Mouse (Mus musculus) stomach, embryonic 14.5 days (tissue): ENCODE results near the gene Pid1. TPM values are rescaled to one million over a fixed set of nuclear protein-coding genes. Genes with fewer than 3 reads are reported as not detected.

Source experiments
- ATAC-seq: fragments of 200-750 bp; cut with Nextera tagmentation; 2 replicates; pipeline ENCODE4 v1.8.0; 2017; ENCODE audit warnings: low read depth, moderate TSS enrichment; ENCODE audit not compliant: insufficient number of reproducible peaks, insufficient read depth, low FRiP score
- H3K27ac ChIP-seq: fragments of 300-500 bp; sonication (generic); 2 replicates; pipeline ENCODE4 v1.5.1; 2014; ENCODE audit warnings: mild to moderate bottlenecking, low read length, moderate library complexity, mixed read lengths
- H3K27me3 ChIP-seq: fragments of 300-500 bp; sonication (generic); 2 replicates; pipeline ENCODE4 v1.6.1; 2014; ENCODE audit warnings: low read length, control low read depth, mixed read lengths; ENCODE audit not compliant: control insufficient read depth, insufficient read depth
- H3K36me3 ChIP-seq: fragments of 300-500 bp; sonication (generic); 2 replicates; pipeline ENCODE4 v1.6.1; 2014; ENCODE audit warnings: mild to moderate bottlenecking, control low read depth, low read length, moderate library complexity, mixed read lengths; ENCODE audit not compliant: control insufficient read depth, insufficient read depth
- H3K4me1 ChIP-seq: fragments of 300-500 bp; sonication (generic); 2 replicates; pipeline ENCODE4 v1.6.1; 2014; ENCODE audit warnings: low read length, control low read depth, mixed read lengths; ENCODE audit not compliant: control insufficient read depth, insufficient read depth
- H3K4me2 ChIP-seq: fragments of 300-500 bp; sonication (generic); replicated peaks from 2 replicates; pipeline ENCODE4 v1.6.1; 2014; ENCODE audit warnings: low read depth, low read length, control low read depth
- H3K4me3 ChIP-seq: fragments of 300-500 bp; sonication (generic); 2 replicates; pipeline ENCODE4 v1.5.1; 2014; ENCODE audit warnings: low read depth, low read length, control low read depth
- H3K9ac ChIP-seq: fragments of 300-500 bp; sonication (generic); replicated peaks from 2 replicates; pipeline ENCODE4 v1.6.1; 2014; ENCODE audit warnings: low read depth, mild to moderate bottlenecking, control low read depth, low read length, moderate library complexity, mixed read lengths
- H3K9me3 ChIP-seq: fragments of 300-500 bp; sonication (generic); 2 replicates; pipeline ENCODE4 v1.6.1; 2016; ENCODE audit warnings: low read depth, low read length, control low read depth; ENCODE audit not compliant: control insufficient read depth
- WGBS: fragments of 180-500 bp; shearing (Covaris S2); extraction: QIAGEN DNeasy Blood & Tissue Kit; methylation state at CpG from one replicate; pipeline ENCODE4 v1.1.7; 2014; 5-methylcytosine and 5-hydroxymethylcytosine counted together
- polyA plus RNA-seq: library from polyadenylated mRNA; unstranded; fragments of >200 nt; fragmentation: Nextera tagmentation; extraction: Ambion mirVana; gene quantifications from 2 replicates; pipeline ENCODE4 v1.2.1, GENCODE M21; 2014

Gene Pid1
- polyA plus RNA-seq, 1 experiment from 2014 or later, result 16.7 TPM

- Histone ChIP-seq H3K9me3 (no peaks in the 10 kb centered on the region), H3K9ac (no peak overlapping the region), H3K27ac (no peak overlapping the region), H3K36me3 (no peaks in the 10 kb centered on the region), H3K4me3 (no peak overlapping the region), H3K4me1 (no peaks in the 10 kb centered on the region), H3K27me3 (no peaks in the 10 kb centered on the region), H3K4me2 (no peak overlapping the region)
- no peak for ATAC-seq
- 49% methylated on average over 2 of the region's 2 CpGs for WGBS
Measured at GRCm38 (mm10) chr1:84177033-84177432, 186.9 kb downstream of the Pid1 start.

DNA sequence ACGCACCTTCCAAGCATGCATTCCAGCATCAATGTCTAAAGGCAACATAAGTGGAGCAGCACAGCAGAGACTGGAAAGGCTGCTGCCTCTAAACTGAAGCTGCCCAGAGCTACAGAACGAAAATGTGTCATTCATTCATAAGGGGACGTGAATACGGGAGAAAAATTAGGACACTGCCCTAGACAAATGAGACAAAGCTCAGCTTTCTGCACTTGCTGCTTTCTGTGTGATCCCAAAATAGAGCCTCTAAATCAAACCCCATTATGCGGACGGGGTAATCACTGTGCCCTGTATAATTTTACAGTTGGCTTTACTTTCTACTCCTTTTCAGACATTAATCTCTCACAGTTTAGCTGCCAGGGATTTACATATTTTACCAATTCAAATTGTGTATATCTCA, 191.0 kb downstream of the Pid1 start:
- Histone ChIP-seq H3K27ac (no peak overlapping the region), H3K4me2 (no peak overlapping the region), H3K4me3 (no peak overlapping the region), H3K4me1 (no peaks in the 10 kb centered on the region), H3K9ac (no peak overlapping the region), H3K9me3 (no peaks in the 10 kb centered on the region), H3K36me3 (no peaks in the 10 kb centered on the region), H3K27me3 (no peaks in the 10 kb centered on the region)
- WGBS, result 76% methylated on average over 6 of the region's 6 CpGs
- no peak for ATAC-seq

DNA sequence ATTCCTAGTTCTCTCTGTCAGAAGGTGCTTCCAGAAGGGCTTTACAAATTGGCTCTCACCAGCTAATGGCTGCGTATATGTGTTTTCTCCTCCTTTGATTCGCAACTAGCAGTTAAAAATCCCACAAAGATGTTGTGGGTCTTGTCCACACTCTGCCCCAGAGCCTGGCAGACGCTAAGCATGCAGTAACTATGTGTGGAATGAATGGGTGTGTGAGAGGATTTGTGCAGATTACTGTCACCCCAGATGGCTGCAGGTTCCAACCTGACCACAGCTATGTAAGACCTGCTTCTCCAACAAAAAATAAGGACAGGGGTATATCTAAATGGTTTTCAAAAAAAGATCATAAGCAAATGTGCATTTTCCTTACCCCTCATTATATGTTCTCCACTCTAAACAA, 206.2 kb downstream of the Pid1 start:
- Histone ChIP-seq H3K4me3 (no peak overlapping the region), H3K27me3 (no peaks in the 10 kb centered on the region), H3K9ac (no peak overlapping the region), H3K4me2 (no peak overlapping the region), H3K9me3 (no peaks in the 10 kb centered on the region), H3K36me3 (no peaks in the 10 kb centered on the region), H3K4me1 (no peaks in the 10 kb centered on the region), H3K27ac (no peak overlapping the region)
- WGBS, result 76% methylated on average over 3 of the region's 3 CpGs
- no peak for ATAC-seq

- Histone ChIP-seq H3K4me2 (no peak overlapping the region), H3K4me1 (no peaks in the 10 kb centered on the region), H3K27me3 (no peaks in the 10 kb centered on the region), H3K9ac (no peak overlapping the region), H3K4me3 (no peak overlapping the region), H3K36me3 (no peaks in the 10 kb centered on the region), H3K9me3 (no peaks in the 10 kb centered on the region), H3K27ac (no peak overlapping the region)
- ATAC-seq, result no peak
- 31% methylated on average over 2 of the region's 2 CpGs for WGBS
Measured at GRCm38 (mm10) chr1:84155585-84155930, 208.4 kb downstream of the Pid1 start.

DNA sequence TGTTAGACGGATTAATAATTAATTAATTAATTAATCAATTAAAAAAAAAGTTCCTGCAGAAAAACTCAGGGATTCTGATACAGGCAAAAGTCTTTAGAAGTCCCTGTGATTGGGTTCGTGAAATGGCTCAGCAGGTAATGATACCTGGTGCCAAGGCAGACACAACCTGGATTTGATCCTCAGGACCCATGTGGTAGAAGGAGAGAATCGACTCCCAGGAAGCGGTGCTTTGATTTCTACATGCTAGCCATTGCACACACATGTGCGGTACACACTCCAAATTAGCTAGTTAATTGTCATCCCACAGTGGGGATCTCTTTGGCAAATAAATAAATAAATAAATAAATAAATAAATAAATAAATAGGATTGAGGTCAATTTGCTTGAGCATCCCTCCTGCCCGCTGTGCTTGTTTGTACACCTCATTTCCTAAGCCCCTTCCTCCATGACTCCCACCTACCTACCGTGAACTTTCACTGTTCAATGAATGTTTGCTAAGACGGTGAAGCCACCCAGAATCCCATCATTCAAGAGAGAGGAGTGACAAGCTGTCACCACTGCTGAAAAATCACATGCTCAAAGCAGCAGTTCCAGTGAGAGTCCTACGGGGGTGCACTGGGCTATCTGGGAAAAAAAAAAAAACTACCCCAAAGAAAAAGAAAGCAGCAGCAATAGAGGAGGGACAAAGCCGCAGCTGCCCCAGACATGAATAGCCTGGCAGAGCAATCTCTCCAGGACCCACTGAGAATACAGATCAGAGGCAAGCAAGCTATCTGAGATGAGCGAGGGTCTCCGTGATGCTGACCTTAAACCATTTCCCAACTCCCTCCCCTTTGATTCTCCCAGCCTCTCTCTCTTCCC, 209.0 kb downstream of the Pid1 start:
- Histone ChIP-seq H3K9me3 (no peaks in the 10 kb centered on the region), H3K4me2 (no peak overlapping the region), H3K9ac (no peak overlapping the region), H3K4me3 (no peak overlapping the region), H3K4me1 (no peaks in the 10 kb centered on the region), H3K27me3 (no peaks in the 10 kb centered on the region), H3K36me3 (no peaks in the 10 kb centered on the region), H3K27ac (no peak overlapping the region)
- WGBS, result 67% methylated on average over 12 of the region's 12 CpGs
- no peak for ATAC-seq

DNA sequence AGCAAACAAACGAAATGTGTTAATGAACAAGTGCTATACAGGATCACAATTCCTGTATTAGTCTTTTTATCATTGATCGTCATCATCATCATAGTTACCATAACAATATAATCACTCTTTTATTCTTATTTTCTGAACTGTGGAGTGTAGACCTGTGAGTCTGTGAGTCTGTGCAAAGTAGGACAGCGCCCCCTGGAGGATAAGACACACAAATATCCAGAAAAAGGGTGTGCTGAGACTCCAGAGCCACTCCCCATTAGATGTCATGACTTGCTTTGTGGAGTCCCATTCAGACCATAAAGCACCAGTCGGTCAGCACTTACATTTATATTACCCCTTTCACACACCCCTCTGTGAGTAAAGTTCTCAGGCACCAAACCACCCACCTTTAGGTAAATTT, 210.0 kb downstream of the Pid1 start:
- Histone ChIP-seq H3K9me3 (no peaks in the 10 kb centered on the region), H3K27me3 (no peaks in the 10 kb centered on the region), H3K9ac (no peak overlapping the region), H3K36me3 (no peaks in the 10 kb centered on the region), H3K4me1 (no peaks in the 10 kb centered on the region), H3K4me3 (no peak overlapping the region), H3K27ac (no peak overlapping the region), H3K4me2 (no peak overlapping the region)
- 65% methylated on average over 4 of the region's 4 CpGs for WGBS
- no peak for ATAC-seq

DNA sequence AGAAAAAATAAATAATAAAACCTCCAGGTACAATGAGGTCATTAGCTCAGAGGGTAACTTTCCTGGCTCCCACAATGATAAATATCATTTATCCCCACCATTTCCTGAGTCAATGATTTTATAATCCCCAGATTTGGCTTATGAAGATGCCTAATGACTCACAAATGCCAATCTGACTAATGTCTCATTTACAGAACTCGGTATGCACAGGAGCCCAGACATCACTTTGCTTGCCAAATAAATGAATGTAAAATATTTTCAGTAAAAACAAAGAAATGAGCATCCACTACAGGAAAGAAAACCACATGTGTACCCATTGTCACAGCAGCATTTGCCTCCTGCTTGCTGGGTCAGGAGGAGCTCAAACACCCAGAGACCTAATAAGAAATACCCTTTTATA, 222.4 kb downstream of the Pid1 start:
- Histone ChIP-seq H3K4me3 (no peak overlapping the region), H3K9me3 (no peaks in the 10 kb centered on the region), H3K27ac (no peak overlapping the region), H3K4me2 (no peak overlapping the region), H3K36me3 (no peaks in the 10 kb centered on the region), H3K27me3 (no peaks in the 10 kb centered on the region), H3K4me1 (no peaks in the 10 kb centered on the region), H3K9ac (no peak overlapping the region)
- ATAC-seq, result no peak
- WGBS, result 64% methylated on average over 1 of the region's 1 CpGs

GRCm38 (mm10) chr1:84132451-84132850, 231.5 kb downstream of the Pid1 start:
- Histone ChIP-seq H3K9ac (no peak overlapping the region), H3K4me3 (no peak overlapping the region), H3K4me2 (no peak overlapping the region), H3K36me3 (no peaks in the 10 kb centered on the region), H3K27ac (no peak overlapping the region), H3K9me3 (no peaks in the 10 kb centered on the region), H3K27me3 (no peaks in the 10 kb centered on the region), H3K4me1 (no peaks in the 10 kb centered on the region)
- WGBS, result 84% methylated on average over 4 of the region's 4 CpGs
- ATAC-seq, result no peak

- Histone ChIP-seq H3K9me3 (no peaks in the 10 kb centered on the region), H3K4me1 (no peaks in the 10 kb centered on the region), H3K4me2 (no peak overlapping the region), H3K36me3 (no peaks in the 10 kb centered on the region), H3K27ac (no peak overlapping the region), H3K27me3 (no peaks in the 10 kb centered on the region), H3K9ac (no peak overlapping the region), H3K4me3 (no peak overlapping the region)
- 81% methylated on average over 1 of the region's 1 CpGs for WGBS
- ATAC-seq, result no peak
Measured at GRCm38 (mm10) chr1:84131799-84132198, 232.2 kb downstream of the Pid1 start.
